Mouse (Mus musculus): ENCODE measurements around the gene Zbed4. TPM values are rescaled to one million over a fixed set of nuclear protein-coding genes. Genes with fewer than 3 reads are reported as not detected.
"Not testable (repeated sequence)": the region's sequence is repeated elsewhere in the genome, so short reads cannot be mapped to it uniquely, and the experiment has no call there.

The Zbed4 gene
- total RNA-seq, 2 experiments from 2014 or later, result 5.8 to 8.1 TPM

DNA sequence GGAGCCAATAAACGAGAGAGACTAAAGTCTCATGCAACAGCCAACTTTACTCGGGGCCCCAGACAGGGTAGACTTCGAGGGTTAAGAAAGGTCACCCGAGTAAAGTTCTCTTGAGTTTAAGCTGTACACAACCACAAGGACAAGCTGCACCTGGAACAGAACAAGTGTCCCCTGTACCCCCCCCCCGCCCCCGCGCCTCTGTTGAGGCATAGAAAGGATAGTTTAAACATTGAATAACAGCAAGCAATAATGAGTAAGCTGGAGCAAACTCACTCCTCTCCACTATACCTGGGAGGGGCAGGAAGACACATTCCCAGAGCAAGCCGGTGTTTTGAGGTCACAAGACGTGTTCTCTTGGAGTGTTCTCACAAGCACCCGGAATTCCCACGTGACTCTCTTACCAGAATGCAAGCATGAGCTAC is 48.5 kb downstream of the Zbed4 start:
- intact Hi-C loops (cut with DNase I; ENCODE audit: low total_unique reads), result no loop called here

DNA sequence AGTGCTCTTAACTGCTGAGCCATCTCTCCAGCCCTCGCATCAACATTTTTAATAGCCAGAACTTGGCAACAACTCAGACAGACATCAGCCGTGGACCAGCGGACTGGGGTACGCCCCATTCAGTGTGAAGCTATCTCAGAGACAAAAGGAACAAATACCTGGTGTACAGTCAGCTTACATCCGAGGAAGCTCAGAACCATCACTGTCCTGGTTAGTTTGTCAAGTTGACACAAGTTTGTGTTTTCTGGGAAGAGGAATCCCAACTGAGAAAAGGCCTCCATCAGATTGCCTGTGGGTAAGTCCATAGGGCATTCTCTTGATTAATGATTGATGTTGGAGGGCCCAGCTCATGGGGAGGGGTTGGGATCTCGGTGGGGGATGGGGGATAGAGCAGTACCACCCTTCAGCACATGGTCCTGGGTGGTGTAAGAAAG is 49.5 kb downstream of the Zbed4 start:
- intact Hi-C loops (cut with DNase I; ENCODE audit: low total_unique reads), result no loop called here
- DNase-seq, result no peak

More for the DNA sequence above, 48.5 kb downstream of the Zbed4 start:
- DNase-seq, result no peak

DNA sequence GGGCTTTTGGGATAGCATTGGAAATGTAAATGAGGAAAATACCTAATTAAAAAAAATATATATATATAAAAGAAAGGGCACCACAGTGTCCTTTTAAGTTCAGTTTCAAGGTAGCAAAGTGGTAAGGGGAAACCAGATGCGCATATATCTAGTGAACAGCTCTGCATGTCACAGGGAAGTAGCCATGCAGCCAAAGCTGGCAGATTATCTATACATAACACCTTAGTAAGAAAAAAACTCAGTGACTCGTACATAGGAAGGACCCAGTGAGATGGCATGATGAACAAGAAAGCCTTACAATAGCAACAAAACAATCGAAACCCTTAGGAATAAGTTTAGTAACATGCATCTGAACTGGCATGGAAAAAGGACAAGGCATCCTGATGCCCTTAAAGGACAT is 50.4 kb downstream of the Zbed4 start:
- intact Hi-C loops (cut with DNase I; ENCODE audit: low total_unique reads), result no loop called here
- no peak for DNase-seq

DNA sequence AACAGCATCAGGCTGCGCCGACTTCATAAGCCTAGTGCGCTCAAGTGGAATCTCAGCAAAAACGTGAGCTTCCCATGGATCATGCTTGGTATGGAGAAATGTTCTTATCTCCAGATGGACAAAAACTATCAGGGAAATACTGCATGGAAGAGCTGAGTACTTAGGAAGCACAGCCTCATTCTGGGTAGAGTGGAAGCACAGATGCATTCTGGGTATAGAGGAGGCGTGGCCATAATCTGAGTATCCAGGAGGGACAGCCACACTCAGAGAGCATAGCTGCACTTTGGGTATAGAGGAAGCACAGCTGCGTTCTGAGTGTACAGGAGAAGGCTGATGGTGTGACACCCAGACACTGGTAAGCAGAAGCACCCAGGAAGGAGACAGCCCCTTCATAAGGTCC is 50.9 kb downstream of the Zbed4 start:
- DNase-seq, result no peak
- intact Hi-C loops (cut with DNase I; ENCODE audit: low total_unique reads), result no loop called here

DNA sequence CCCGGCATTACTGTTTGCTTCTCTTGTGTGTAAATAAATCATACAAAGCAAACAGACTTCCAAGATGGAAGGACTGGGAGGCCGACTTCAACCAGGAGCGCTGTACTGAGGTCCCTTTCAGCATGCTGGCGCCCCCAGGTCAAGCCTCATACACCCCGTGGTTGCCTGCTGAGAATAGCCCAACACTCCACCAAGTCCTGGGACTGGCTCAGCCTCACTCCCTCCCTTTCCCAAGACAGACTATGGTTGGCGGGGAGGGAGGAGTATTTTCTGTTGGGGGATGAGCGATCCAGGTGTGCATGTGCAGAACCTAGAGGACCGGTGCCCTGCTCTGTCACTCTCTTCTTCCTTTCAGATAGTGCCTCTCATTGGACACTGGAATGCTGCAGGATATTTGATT is 56.7 kb downstream of the Zbed4 start:
- intact Hi-C loops (cut with DNase I; ENCODE audit: low total_unique reads), result no loop called here
- DNase-seq, result no peak

DNA sequence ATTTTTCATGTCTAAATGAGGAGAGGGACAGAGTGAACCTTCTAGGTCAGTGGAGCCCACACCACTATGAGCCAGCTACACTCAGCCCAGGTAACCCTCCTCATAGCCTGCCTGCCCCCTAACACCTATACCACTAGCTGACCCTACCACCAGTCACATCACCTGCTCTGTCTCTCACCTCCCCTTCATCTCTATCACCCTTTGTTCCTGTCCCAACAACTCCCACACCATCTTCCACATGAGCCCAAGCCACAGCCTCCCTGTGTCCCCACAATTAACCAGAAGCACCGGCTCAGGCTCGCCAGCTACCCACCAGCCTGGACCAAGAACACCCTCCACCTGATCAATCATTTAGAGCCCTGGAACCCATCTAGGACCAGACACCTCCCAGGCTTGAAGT is 58.9 kb downstream of the Zbed4 start:
- intact Hi-C loops (cut with DNase I; ENCODE audit: low total_unique reads), result no loop called here
- no peak for DNase-seq

DNA sequence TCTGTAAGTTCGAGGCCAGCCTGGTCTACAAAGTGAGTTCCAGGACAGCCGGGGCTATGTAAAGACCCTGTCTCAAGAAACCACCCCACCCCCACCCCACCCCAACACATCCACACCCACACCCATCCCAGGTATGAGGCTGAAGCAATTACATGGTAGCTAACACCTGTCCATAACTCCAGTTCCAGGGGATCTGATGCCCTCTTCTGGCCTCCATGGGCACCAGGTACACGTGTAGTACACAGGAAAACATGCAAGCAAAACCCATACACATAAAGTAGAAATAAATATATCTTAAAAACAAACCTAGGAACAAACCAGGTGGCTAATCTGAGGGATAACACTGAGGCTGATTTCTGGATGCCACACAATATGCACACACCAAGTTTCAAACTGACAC is 61.8 kb downstream of the Zbed4 start:
- intact Hi-C loops (cut with DNase I; ENCODE audit: low total_unique reads), result no loop called here
- DNase-seq, result no peak

DNA sequence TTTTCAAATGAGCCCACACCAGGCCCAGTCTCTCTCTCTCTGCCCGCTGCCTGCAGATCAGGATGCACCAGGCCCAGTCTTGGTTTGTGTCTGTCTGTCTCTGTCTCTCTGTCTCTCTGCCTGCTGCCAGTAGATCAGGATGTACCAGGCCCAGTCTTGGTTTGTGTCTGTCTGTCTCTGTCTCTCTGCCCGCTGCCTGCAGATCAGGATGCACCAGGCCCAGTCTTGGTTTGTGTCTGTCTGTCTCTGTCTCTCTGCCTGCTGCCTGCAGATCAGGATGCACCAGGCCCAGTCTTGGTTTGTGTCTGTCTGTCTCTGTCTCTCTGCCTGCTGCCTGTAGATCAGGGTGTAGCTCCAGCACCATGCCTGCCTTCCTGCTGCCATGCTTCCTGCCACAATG is 62.4 kb downstream of the Zbed4 start:
- DNase-seq; intact Hi-C loops (cut with DNase I; ENCODE audit: low total_unique reads): not testable (repeated sequence)

DNA sequence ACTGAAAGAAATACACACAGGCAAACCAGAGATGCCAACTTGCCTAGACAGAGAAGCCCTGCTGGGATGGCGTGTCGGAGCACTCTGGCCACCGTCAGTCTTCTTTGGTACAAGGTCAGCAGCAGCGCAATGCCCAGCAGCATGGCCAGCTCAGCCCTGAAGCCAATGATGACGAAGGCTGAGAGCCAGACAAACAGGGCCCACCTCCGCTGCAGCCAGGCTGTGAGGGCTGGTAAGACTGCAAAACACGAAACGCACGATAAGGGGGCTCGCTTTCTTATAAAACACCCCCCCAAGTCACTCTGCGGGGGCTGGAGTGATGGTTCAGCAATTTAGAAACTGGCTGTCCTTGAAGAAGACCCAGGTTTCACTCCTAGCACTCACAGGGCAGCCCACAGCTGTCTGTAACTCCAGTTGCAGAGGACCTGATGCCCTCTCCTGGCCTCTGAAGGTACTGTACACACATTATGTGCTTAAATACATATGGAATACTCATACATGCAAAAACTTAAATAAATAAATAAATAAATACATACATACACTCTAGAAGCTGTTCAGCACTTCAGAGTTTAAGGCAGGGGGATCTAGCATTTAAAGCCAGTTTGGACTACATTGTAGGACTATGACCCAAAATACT is 63.1 kb downstream of the Zbed4 start:
- DNase-seq, result no peak
- intact Hi-C loops (cut with DNase I; ENCODE audit: low total_unique reads), result no loop called here

DNA sequence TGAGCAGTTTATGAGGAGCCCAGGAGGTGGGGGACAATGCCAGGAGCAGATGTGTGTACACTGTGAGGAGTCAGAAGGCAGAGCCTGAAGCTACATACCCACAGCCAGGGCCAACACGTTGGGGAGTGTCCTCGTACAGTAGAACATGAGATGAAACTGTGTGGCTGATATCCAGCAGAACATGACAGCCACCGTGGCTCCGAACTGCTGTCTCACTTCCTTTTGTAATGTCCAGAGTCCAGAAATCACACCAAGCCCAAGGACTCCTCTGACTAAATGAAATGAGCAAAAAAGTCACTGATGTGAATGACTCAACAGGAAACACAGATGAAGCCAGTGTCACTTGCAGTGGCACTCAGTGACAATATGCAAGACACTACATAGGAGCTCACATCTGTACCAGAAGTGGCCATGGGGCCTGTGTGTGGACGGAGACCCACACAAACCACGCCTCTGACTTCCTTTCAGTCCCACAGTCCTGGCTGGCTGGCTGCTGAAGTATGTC is 63.8 kb downstream of the Zbed4 start:
- no peak for DNase-seq
- intact Hi-C loops (cut with DNase I; ENCODE audit: low total_unique reads), result no loop called here

DNA sequence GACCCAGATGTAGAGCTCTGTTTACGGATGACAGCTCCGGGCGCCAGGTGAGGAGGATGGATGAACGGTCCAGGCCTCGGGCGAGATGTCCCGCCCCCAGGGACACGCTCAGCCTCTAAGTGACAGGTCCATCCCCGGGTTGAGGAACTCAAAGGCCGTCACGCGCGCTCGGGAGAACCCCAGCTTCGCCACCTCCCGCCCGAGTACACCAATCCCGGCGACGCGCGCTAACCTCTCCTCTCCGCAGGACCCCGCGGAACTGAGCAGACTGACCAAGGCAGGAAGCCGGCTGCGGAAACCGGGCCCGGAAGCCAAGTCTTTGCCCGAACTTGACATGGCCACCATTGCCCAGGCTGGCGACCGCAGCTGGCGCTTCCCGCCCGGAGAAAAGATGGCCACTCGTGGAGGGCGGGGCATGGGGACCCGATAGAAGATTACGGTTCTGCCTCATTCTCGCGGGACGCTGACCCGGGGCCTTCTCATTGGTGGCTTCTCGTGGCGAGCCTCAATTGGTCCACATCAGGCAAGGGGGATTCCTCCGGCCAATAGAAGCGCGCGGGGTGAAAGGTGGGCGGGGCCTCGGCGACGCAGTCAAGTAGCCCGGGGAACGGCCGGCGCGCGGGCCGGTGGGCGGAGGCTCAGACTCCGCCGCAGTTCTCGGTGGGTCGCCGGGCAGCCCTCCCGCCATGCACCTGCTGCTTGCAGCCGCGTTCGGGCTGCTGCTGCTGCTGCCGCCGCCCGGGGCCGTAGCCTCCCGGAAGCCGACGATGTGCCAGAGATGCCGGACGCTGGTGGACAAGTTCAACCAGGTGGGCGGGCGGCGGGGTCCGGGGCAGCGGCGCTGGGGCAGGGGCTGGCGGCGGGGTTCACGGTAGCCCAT is 67.8 kb downstream of the Zbed4 start, which contains the start of the genes Alg12 and Creld2:
Gene Alg12 (minus strand): TSS at position 293 of the 880 bp plus-strand sequence.
Gene Creld2 (plus strand): TSS at position 621 of the 880 bp plus-strand sequence.
- intact Hi-C loops (cut with DNase I; ENCODE audit: low total_unique reads), result no loop called here
- DNase-seq, result peak; percentile 100

DNA sequence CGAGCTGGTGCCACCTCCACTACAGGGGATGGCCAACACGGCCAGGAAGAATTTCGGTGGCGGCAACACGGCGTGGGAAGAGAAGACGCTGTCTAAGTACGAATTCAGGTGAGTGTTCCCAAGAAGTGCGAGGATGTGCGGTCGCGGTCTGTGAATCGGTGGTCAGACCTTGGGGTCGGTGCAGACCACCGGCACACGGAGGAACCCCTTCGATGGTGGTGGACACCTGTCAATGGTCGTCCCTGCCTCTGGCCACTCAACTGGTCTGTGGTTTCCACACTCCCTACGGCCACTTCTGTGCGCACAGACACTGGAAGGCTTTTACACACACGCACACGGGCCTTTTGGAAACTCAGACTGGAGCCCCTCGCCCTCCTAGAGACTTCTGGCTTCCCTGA is 68.4 kb downstream of the Zbed4 start:
- intact Hi-C loops (cut with DNase I; ENCODE audit: low total_unique reads), result no loop called here

DNA sequence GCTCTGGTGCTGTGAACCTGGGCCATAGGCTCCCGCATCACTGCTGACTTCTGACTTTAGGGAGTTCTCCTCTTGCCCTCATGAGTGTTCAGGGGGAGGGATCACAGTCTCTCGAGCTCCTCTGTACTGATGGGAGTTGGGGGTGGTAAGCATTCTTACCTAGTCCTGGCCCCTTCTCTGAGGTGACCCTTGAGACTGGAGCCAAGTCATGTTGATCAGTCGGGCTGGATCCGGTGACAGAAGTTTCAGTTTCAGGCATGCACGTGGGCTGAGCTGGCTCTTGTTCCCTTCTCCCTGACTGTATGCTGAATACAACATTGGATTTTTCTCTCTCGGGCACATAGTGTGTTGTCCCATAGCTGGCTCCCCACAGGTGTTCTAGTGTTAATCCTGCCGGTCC is 69.9 kb downstream of the Zbed4 start:
- no peak for DNase-seq
- intact Hi-C loops (cut with DNase I; ENCODE audit: low total_unique reads), result no loop called here

More for the DNA sequence above, 68.4 kb downstream of the Zbed4 start:
- no peak for DNase-seq

DNA sequence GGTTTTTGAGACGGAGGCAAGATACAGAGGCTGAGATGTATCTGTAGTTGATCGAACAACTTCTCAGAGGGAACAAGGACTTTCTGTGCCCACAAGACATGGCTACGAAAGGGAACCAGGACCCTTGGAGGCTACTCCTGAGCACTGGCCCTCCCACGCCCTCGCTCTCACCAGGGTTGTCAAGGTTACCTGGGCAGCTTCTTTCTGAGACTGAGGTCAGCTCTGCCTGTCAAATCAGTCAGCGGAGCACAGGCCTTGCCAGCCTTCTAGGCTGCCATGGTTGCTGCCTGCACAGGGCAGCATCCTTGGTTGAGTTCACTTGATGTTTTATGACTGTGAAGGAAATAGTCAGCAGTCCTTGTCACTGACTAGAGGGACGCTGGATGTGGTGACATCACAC is 71.1 kb downstream of the Zbed4 start:
- intact Hi-C loops (cut with DNase I; ENCODE audit: low total_unique reads), result no loop called here

DNA sequence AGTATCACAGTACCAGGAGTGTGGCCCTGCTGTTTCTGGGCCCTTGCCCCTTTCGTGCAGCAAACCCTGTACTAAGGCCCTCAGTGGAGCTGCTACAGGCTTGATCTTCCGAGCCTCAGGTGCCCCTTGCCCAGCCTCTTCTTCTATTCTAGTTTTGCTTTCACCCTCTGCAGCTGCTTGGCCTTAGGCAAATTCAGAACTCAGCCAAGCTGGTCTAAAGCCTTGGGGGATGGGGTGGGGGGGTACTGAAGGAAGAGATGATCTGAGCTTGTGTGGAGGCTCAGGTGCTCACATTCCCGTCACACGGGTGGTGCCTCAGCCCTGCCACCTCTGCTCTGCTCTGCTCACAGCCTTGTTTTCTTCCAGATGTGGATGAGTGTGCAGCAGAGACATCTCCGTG is 71.9 kb downstream of the Zbed4 start:
- DNase-seq, result no peak
- intact Hi-C loops (cut with DNase I; ENCODE audit: low total_unique reads), result no loop called here

More for the DNA sequence above, 71.1 kb downstream of the Zbed4 start:
- no peak for DNase-seq

DNA sequence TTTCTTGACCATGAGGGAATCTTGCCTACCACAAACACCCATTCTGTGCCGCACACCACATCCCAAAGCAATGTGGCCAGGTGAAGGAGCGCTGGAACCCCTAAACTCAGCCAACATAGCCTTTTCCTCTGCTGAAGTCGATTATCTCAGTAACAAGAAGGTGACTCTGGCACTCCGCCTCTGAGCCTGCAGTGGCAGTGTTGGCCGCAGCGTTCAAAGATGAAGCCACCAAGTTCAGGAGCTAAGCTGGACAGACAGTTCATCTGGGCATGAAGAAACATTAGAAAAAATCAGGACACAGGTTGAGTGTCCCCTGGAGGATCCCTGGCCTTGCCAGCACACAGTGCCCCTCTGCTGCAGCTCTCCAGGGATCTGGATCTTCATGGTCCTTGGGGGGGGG is 76.0 kb downstream of the Zbed4 start:
- no peak for DNase-seq
- intact Hi-C loops (cut with DNase I; ENCODE audit: low total_unique reads), result no loop called here

DNA sequence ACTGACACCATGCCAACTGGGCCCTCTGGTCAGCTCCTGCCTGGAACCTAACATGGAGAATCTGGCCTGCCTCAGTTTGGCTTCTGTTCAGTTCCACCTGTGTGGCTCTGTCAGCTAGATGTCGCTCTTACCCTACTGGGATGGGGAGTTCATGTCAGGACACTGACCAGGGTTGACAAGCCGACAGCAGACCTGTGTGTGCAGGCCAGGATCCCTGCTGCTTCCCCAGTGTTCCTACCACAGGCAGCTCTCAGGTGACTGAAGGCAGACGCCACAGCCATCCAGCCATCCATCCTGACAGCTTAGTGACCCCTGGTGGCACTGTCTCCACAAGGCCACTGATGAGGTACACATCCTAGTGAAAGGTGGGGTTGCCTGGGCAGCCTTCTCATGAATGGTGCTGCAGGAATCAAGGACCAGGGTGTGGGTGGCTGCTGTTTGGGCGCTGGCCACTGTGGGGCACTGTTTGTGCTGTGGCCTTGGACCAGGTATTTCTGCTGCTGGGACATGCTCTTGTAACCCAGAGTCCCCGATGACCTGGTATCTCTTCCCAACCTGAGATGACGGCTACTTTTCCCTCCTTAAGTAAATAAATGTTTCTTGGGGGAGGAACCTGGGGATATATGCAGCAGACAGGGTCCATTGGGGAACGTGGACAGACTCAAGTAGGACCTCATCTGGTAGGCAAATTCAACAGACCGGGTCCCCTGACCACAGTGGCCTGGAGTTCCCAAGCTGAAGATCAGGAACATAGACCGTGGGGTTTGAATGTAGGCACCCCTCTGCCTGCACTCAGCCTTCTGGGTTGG is 76.7 kb downstream of the Zbed4 start:
- peak; percentile 59 for DNase-seq
- intact Hi-C loops (cut with DNase I; ENCODE audit: low total_unique reads), result loop anchor here (2.0 kb wide), 2 partner anchors 47 to 93 kb away; no protein-coding TSS in a partner anchor

DNA sequence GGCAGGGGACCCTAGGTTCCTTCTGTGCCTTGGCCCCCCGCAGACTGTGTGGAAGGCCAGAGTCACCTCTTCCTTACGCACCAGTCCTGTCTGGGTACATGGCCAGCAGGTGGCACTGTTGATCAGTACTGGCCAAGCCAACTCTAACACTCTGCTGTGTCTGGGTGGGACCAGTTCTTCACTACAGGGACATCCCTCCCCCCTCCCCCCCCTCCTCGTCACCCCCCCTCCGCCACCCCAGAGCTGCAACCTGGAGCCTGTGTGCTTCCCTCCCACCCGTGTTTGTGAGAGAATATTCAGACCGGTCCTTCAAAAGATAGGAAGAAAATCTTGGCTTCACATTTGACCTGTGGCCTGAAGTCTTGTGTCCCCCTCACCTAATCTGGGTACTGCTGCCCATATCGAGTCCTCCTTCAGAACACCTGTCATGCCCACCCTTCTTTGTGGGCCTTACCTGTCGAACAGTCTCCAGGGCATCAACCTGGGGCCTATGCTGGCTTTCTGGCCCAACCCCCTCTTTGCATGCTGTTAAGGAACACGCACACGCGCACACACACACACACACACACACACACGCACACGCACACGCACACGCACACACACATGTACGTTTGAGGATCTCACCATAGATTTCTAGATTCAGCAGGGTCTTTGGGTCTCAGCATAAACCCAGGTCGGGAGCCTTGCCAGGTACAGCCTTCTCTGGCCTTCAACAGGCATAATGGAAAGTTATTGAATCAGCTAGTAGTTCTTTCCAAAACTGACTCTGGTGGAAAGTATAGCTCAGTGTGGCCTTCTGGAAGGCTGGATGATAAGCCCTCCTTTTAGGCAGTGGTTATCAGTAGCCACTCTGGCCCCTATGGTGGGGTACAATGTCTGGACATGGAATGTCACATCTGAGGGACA is 77.6 kb downstream of the Zbed4 start:
- intact Hi-C loops (cut with DNase I; ENCODE audit: low total_unique reads), result loop anchor here (2.0 kb wide), 2 partner anchors 46 to 92 kb away; no protein-coding TSS in a partner anchor
- DNase-seq, result peak; percentile 88

Data from gastrocnemius, postnatal 14 days (tissue).